Mouse (Mus musculus) ES-Bruce4 (cell line): ENCODE data around the gene Tff3. TPM values are rescaled to one million over a fixed set of nuclear protein-coding genes. Genes with fewer than 3 reads are reported as not detected.

Experiments used
- H3K27ac ChIP-seq: 2 replicates; pipeline ENCODE4 v1.5.1; 2012; ENCODE audit warnings: low read length, inconsistent platforms; ENCODE audit not compliant: insufficient read depth
- H3K27me3 ChIP-seq: 2 replicates; pipeline ENCODE4 v1.6.1; 2012; ENCODE audit warnings: mild to moderate bottlenecking, low read length, inconsistent platforms; ENCODE audit not compliant: control insufficient read depth, poor library complexity, insufficient read depth, severe bottlenecking
- H3K36me3 ChIP-seq: 2 replicates; pipeline ENCODE4 v1.6.1; 2012; ENCODE audit warnings: inconsistent platforms, mild to moderate bottlenecking, low read length, moderate library complexity; ENCODE audit not compliant: control insufficient read depth, poor library complexity, insufficient read depth, severe bottlenecking
- H3K4me1 ChIP-seq: one replicate; pipeline ENCODE4 v1.8.1; 2011; ENCODE audit warnings: low read length; ENCODE audit not compliant: control insufficient read depth, insufficient read depth
- H3K4me3 ChIP-seq: 2 replicates; pipeline ENCODE4 v1.5.1; 2011; ENCODE audit warnings: low read depth, mild to moderate bottlenecking, low read length
- H3K9ac ChIP-seq: 2 replicates; pipeline ENCODE4 v1.6.1; 2012; ENCODE audit warnings: low read depth, mild to moderate bottlenecking, inconsistent platforms; ENCODE audit not compliant: poor library complexity, severe bottlenecking
- H3K9me3 ChIP-seq: replicated peaks from 2 replicates; pipeline ENCODE4 v1.6.1; 2012; ENCODE audit warnings: mild to moderate bottlenecking, low read length, inconsistent platforms; ENCODE audit not compliant: control insufficient read depth, poor library complexity, insufficient read depth, severe bottlenecking
- CTCF ChIP-seq: IDR thresholded peaks from one replicate; pipeline ENCODE4 v1.8.1; 2011; ENCODE audit warnings: low read depth, low read length
- EP300 ChIP-seq: IDR thresholded peaks from 2 replicates; pipeline ENCODE4 v1.6.1; 2011; ENCODE audit warnings: low read depth, low read length; ENCODE audit not compliant: insufficient read depth
- POLR2A ChIP-seq: IDR thresholded peaks from one replicate; pipeline ENCODE4 v1.8.1; 2011; ENCODE audit warnings: low read length; ENCODE audit not compliant: insufficient read depth
- polyA plus RNA-seq: library from polyadenylated mRNA; stranded (reverse); fragments of >200 nt; gene quantifications from 2 replicates; pipeline ENCODE4 v1.2.4, GENCODE M21; 2011; ENCODE audit warnings: low read depth; ENCODE audit not compliant: missing spikeins, insufficient read depth, insufficient read length

Gene Tff3
- polyA plus RNA-seq, 1 experiment, result not detected

DNA sequence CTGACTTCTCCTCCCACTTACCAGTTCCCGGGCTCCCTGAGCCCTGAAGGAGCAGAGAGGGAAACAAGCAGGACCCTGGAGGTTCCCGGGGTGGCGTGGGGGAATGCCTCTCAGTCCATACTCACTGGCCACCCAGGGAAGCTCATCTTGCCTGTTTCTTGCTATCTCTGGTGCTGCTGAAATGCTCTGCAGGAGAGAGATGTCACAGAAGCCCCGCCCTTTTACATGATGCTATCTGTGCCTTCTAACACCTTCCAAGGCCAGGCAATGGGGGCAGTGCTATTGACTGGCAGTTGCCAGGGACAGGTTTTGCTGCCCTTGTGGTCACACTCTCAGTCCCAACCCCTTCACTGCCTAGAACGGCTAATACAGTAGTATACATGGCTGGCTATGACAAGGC, 30.7 kb downstream of the Tff3 start:
- no peak for TF ChIP-seq POLR2A
- TF ChIP-seq EP300, result no peak
- no peak for TF ChIP-seq CTCF
- no peak overlapping the region for H3K9ac ChIP-seq

DNA sequence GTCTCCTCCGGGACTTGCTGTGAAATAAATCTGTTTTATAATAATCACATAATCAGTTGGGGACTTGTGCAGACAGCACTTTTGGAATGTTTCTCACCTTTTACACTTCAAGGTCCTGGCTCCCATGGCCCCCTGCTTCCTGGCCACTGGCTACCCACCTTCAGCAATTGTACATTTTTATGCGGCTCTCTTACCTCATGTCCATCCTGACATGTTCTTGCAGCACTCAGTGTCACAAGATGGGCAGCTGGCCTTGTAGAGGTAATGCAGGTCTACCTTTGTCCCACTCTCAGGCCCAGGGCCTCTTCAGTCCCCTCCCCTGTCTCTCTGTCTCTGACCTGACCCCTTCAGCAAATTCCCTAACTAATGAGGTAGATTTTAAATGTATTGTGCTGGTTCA, 32.6 kb downstream of the Tff3 start:
- no peak overlapping the region for H3K9ac ChIP-seq
- H3K4me1 ChIP-seq, result peaks cover 5% of the 10 kb centered on the region
- TF ChIP-seq EP300 (no peak), CTCF (no peak), POLR2A (no peak)
- no peaks in the 10 kb centered on the region for H3K27me3 ChIP-seq
- no peak overlapping the region for H3K27ac ChIP-seq
- no peak overlapping the region for H3K4me3 ChIP-seq
- no peaks in the 10 kb centered on the region for H3K36me3 ChIP-seq
- no peaks in the 10 kb centered on the region for H3K9me3 ChIP-seq

More for the DNA sequence above, 30.7 kb downstream of the Tff3 start:
- Histone ChIP-seq H3K9me3 (no peaks in the 10 kb centered on the region), H3K27me3 (no peaks in the 10 kb centered on the region), H3K4me1 (peaks cover 5% of the 10 kb centered on the region), H3K36me3 (no peaks in the 10 kb centered on the region), H3K27ac (no peak overlapping the region), H3K4me3 (no peak overlapping the region)

- Histone ChIP-seq H3K4me3 (no peak overlapping the region), H3K9me3 (no peaks in the 10 kb centered on the region), H3K27me3 (no peaks in the 10 kb centered on the region), H3K27ac (no peak overlapping the region), H3K9ac (no peak overlapping the region), H3K4me1 (peaks cover 5% of the 10 kb centered on the region), H3K36me3 (no peaks in the 10 kb centered on the region)
- TF ChIP-seq CTCF (no peak), EP300 (no peak), POLR2A (no peak)
These were observed 33.9 kb downstream of the Tff3 start for GRCm38 (mm10) chr17:31095570-31095969.

- Histone ChIP-seq H3K4me3 (no peak overlapping the region), H3K27ac (no peak overlapping the region), H3K9ac (no peak overlapping the region), H3K27me3 (no peaks in the 10 kb centered on the region), H3K4me1 (peaks cover 5% of the 10 kb centered on the region), H3K36me3 (no peaks in the 10 kb centered on the region), H3K9me3 (no peaks in the 10 kb centered on the region)
- no peak for TF ChIP-seq CTCF
- TF ChIP-seq EP300, result no peak
- no peak for TF ChIP-seq POLR2A
These were observed 34.7 kb downstream of the Tff3 start for GRCm38 (mm10) chr17:31094781-31095180.

DNA sequence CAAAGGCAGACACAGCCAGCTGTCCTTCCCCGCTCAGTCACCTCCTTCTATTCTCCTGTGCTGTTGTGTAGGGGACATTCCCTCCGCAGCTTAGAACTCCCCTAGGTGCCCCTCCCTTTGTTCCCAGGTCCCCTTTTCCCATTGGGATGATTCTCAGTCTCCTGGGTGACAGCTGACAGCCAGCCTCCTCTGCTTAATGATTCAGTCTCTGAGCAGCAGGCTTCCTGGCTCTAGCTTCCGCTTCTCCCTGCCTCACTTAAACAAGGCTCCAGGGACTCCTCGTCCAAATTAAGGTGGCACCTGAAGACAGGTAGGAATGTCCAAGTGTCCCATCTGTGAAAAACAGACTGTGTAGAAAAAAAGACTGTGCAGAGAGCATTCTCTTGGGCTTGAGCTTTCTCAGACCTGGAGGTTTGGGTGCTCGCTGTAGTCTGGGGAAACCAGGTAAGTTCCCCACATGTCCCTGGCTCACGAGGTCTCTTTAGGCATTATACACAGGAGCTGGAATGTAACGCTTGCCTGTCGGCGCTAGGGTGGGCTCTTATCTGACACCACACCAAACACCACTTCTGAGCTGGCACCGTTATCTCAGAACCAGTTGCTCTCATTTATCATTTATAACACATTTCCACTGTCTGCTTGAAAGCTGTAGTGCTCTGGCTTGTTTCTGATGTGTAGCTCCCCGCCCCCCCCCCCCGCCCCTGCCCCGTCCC, 38.3 kb downstream of the Tff3 start:
- Histone ChIP-seq H3K9ac (no peak overlapping the region), H3K9me3 (no peaks in the 10 kb centered on the region), H3K4me1 (peaks cover 9% of the 10 kb centered on the region), H3K36me3 (no peaks in the 10 kb centered on the region), H3K4me3 (no peak overlapping the region), H3K27ac (no peak overlapping the region), H3K27me3 (no peaks in the 10 kb centered on the region)
- TF ChIP-seq CTCF (no peak), EP300 (no peak), POLR2A (no peak)

GRCm38 (mm10) chr17:31089848-31090247, 39.6 kb downstream of the Tff3 start:
- no peak overlapping the region for H3K9ac ChIP-seq
- H3K4me3 ChIP-seq, result no peak overlapping the region
- no peaks in the 10 kb centered on the region for H3K36me3 ChIP-seq
- no peak for TF ChIP-seq POLR2A
- TF ChIP-seq EP300, result no peak
- no peak for TF ChIP-seq CTCF
- no peaks in the 10 kb centered on the region for H3K9me3 ChIP-seq
- peaks cover 9% of the 10 kb centered on the region for H3K4me1 ChIP-seq
- H3K27ac ChIP-seq, result no peak overlapping the region
- H3K27me3 ChIP-seq, result no peaks in the 10 kb centered on the region
